Mouse (Mus musculus) MEL (cell line): Measurements from ENCODE around the gene Gm10197.

Source experiments
- BHLHE40 ChIP-seq: IDR thresholded peaks from 2 replicates; pipeline ENCODE4 v1.6.1; 2012; ENCODE audit warnings: low read depth, mild to moderate bottlenecking, inconsistent platforms, low read length, improper control_type of control experiment, borderline replicate concordance
- CTCF ChIP-seq, 3 experiments: IDR thresholded peaks in 2 of 3; conservative IDR thresholded peaks in 1 of 3; 2 replicates each; pipeline ENCODE4 v1.5.1; 2011 to 2012; ENCODE audit warnings: low read length in 3 of 3, low read depth in 2 of 3, mild to moderate bottlenecking in 2 of 3, improper control_type of control experiment in 1 of 3, inconsistent platforms in 1 of 3, mixed read lengths in 1 of 3, moderate library complexity in 1 of 3; ENCODE audit not compliant: control insufficient read depth in 1 of 3, insufficient read depth in 1 of 3, poor library complexity in 1 of 3, severe bottlenecking in 1 of 3
- GABPA ChIP-seq: IDR thresholded peaks from 2 replicates; pipeline ENCODE4 v1.6.1; 2012; ENCODE audit warnings: low read depth, mild to moderate bottlenecking, inconsistent platforms, low read length, improper control_type of control experiment, moderate library complexity
- NRF1 ChIP-seq: IDR thresholded peaks from 2 replicates; pipeline ENCODE4 v1.6.1; 2014; ENCODE audit warnings: low read depth, mild to moderate bottlenecking, inconsistent platforms, low read length, improper control_type of control experiment, moderate library complexity; ENCODE audit not compliant: poor library complexity, insufficient read depth, severe bottlenecking
- POLR2A ChIP-seq, 2 experiments: IDR thresholded peaks; 2 replicates each; pipeline ENCODE4 v1.6.1; 2011 to 2012; ENCODE audit warnings: low read length in 2 of 2, mild to moderate bottlenecking in 2 of 2, control low read depth in 1 of 2, improper control_type of control experiment in 1 of 2, low read depth in 1 of 2, moderate library complexity in 1 of 2; ENCODE audit not compliant: control insufficient read depth in 1 of 2, insufficient read depth in 1 of 2, poor library complexity in 1 of 2
- POLR2AphosphoS2 ChIP-seq: IDR thresholded peaks from 2 replicates; pipeline ENCODE4 v1.6.1; 2011; ENCODE audit warnings: low read length, improper control_type of control experiment
- SIN3A ChIP-seq: IDR thresholded peaks from 2 replicates; pipeline ENCODE4 v1.6.1; 2012; ENCODE audit warnings: low read length, improper control_type of control experiment, inconsistent platforms

DNA sequence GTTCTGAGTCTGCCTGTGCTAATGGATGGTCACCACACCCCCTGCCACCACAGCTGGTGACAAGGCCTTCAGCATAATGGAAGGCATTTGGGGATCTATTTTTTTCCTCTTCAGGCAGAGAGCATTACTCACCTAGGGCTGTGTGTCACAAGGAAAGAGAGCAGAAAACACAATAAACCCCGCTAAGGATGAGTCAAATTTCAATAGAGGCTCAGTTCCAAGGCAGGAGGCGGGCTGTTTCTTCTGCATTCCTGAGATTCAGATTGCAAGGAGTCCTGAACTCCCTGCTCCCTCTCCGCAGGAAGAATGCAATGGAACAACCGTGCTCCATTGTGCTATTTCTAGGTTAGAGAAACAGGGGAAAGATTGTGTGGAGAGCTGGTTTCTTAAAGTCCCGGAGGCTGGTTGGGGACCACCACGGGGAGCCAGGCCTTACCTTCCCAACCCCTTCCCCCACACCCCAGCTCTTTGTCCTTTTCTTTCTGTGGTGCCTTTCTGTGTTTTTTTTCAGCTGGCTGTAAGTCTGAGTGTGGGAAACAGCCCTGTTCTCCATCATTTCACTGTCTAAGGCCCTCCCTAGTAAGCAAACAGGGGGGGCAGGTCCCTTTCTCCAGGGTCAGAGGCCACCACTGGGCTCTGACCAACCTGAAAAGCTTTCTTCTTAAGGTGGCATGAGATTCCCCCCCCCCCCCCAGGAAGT, 40.7 kb upstream of the Gm10197 start:
- TF ChIP-seq CTCF (IDR thresholded peaks at IDR 0.05 in 2 of 3, conservative IDR thresholded peaks at IDR 0.05 in 1 of 3; ENCODE audit: control insufficient read depth in 1 of 3, insufficient read depth in 1 of 3, low read depth in 2 of 3, low read length in 3 of 3, poor library complexity in 1 of 3, severe bottlenecking in 1 of 3) (no peak), GABPA (no peak), POLR2A (IDR thresholded peaks at IDR 0.05; ENCODE audit: control insufficient read depth in 1 of 2, insufficient read depth in 1 of 2, low read depth in 1 of 2, low read length in 2 of 2, poor library complexity in 1 of 2) (no peak), NRF1 (no peak), SIN3A (no peak), POLR2AphosphoS2 (no peak), BHLHE40 (no peak)
